Mouse (Mus musculus) lung, postnatal 25 days (tissue): Measurements from ENCODE around the gene Ppig.

Experiments used
- DNase-seq: peaks from one replicate; pipeline ENCODE4 v3.0.0; 2022; ENCODE audit warnings: low spot score

Gene Ppig

DNA sequence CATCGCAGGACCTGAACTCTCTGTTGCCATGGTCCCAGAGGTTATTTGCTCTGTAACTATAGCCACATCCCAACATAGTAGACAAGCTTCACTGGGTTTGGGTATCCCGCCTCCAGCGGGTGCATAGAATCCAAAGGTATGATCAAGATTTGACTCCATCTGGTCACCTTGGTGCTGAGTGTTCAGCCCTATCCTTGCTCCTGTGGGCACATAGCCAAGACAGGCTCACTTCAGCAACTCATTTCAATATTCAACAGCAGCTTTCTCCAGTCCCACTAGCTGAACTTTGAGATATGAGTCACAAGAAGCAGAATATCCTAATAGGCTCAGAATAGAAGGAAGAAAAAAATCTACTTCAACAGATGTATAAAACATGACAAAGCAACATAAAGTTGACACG lies 41.0 kb downstream of the Ppig start:
- DNase-seq, result no peak

DNA sequence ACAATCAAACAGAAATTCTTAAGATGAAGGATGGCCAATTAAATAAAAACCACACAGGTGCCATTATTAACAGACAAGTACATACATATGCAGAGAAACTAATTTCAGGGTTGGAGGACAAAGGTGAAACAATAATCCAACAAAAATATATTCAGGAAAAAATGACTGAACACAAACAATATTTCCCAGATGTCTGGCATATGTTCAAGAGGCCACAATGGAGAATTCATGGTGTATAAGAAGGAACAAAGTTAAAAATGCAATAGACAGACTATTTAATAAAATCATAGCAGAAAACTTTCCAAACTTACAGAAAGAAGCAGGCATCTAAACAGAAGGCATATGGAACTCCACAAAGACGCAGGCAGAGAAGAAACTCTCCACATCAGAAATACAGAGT lies 42.4 kb downstream of the Ppig start:
- DNase-seq, result no peak

DNA sequence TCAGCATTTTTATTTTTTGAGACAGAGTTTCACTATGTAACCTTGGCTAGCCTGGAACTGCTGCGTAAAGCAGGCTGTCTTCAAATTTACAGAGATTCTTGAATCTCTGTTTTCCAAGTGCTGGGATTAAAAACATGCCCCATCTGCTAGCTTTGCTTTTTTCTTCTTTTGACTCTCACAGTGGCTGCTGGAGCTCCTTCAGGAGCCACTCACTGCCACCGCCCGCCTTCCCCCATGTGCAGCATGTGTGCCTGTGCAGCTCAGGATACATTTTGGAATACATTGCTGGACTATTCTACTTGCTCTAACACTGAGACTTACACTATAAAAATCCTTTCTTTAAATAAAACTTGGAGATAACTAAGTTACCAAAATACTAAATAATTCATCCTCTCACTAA lies 51.0 kb downstream of the Ppig start:
- no peak for DNase-seq

DNA sequence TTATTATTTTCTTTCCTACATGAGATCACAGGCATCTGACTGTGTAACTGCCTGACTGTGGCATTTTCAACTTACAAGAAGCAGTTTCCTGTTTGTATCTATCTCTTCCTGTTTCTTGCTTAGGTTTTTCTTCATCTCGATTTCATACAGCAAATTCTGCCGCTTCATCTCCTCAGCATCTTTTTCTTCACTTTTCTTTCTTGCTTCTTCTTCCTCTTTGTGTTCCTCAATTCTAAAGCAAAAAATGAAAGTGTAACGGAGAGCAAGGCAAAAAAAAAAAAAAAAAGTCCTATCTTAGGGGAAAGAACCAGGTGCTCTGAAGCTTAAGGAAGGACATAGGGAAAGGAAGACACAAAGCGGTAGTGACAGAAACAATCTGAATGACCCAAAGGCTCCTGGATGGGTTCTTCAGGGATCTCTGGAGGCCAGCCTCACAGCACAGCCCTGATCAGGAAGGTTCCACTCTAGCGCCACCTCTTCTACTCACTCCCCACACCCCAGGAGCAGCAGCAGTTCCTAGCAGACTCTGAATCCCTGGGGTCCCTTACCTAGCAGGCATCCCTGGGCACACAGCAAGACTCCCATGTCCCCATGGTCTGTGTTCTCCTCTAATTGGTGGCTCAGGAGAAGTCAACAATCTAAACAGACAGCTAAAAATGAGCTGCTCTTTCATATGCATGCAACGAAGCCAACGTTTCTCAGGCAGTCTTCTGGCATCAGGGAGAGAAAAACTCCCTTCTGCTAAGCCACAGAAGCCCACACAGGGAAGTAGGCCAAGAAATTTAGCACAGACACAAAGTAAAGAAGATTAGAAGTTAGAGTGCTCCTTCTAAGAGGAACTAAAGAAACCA lies 55.9 kb downstream of the Ppig start:
- DNase-seq, result no peak

DNA sequence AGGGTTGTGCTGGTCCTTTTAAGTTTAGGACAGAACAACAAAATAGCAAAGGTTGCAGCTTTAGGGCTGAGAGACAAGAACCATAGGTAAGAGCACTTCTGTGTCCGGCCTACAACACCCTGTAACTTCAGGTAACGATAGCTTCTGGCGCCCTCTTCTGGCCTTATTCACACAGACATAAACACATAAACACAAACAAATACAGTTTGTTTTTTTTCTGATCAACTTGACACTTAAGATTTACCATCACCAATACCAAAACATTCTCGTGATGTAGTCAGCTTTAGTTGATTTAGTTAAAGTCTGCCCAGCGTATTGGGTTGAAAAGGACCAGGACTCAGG lies 56.5 kb downstream of the Ppig start:
- peak; percentile 14 for DNase-seq

DNA sequence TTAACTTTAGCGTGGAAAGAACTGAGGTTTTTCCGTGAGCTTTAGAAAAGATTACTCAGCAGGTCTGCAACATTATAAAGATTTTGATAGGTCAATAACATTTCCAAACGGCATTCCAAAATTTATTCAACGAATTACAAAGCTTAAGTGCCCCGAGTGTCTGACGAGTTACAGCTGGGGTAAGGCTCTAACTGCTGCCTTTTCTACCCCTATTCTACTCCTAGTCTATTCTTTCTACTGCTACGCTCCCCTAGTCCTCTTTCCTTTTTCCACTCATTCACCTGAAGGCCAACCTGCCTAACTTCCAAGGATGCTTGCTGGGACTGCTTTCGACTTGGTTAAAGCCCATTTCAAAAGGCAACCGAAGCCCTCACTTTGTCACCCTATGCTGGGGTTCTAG lies 66.6 kb downstream of the Ppig start:
- DNase-seq, result no peak

DNA sequence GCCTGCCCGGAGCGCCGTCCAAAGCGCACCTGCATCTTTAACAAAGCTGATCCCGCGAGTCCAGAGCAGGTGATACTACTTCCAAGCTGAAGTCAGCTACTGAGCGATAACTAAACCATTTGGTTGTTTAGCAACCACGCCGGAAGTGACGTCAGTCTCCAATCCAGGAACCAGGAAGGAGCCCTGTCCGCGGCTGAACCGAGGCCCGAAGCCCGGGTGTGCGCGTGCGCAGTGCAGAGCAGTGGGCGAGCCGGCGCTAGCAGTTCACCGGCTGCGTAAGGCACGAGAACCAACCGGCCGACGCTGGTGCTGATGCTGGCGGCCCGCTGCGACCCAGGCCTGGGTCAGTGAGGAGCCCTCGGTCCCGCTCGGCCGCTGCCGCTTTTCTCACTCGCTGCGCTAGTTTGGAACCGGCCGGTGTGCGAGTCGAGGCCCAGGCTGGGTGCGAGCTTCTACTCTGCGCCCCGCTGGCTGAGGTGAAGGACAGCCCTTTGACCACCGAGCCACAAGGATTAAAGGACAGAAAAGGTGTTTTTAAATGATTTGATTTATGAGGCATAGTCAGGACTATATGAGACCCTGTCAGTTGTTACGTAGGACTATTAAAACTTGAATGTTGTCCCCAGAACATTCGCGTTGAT lies 67.2 kb downstream of the Ppig start, which contains the start of the genes Ccdc173 and Phospho2:
Ccdc173 (minus strand) TSS at position 147 of the 641 bp plus-strand sequence.
Phospho2 (plus strand) TSS at position 195 of the 641 bp plus-strand sequence.
- DNase-seq, result peak; percentile 99

DNA sequence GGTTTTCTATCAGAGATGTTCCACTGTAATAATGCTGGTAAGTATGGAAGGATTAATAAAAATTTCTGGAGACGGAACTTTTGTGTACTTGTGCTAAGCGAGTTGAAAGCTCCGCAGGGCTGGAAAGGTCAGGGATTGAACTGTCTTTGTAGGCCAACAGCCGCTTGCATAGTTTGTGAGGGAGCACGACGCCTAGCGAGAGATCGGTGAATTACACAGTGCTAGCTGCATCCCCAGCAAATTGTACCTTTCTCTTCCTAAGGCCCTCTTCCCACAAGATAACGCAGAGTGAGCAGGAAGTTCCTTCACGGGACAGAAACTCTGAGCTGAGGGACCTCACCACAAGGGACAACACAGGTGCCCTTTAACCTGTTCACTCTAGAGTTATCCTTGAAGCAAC lies 67.9 kb downstream of the Ppig start:
- peak; percentile 87 for DNase-seq

DNA sequence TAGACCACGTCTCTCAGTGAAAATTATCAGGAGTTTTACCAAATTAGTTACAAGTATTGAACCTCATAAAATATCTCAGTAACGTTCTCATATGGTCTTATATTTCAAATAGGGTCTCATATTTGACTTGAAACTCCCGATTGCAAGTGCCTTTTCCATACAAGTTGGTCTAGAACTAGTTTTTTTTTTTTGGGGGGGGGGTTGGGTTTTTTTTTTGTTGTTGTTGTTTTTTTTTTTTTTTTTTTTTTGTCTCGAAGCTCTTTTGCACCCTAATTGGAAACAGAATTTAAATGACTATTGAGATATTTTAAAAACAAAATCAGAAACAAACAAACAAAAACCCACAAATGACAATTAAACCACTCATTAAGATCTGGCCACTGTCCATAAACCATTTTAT lies 68.4 kb downstream of the Ppig start:
- DNase-seq, result no peak

DNA sequence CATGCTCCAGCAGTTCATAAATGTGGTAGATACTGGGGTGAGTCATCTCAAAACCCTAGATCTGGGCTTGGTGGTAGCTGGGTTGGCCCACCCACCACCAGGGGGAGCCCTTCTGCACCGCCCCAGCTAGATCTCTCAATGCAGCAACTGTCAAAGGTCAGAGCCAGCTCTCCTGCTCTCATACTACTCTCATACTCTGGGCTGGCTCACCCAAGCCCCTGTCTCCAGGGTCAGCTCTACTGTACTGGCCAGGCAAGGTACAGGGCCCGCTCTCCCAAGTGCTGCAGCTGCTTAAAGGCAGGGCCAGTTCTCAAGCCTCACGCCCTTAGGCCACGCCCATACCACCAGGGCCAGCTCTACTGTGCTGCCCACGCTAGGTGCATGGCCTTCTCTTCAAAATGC lies 80.6 kb downstream of the Ppig start:
- peak; percentile 80 for DNase-seq
